Mouse (Mus musculus) adrenal gland, postnatal 36 days (tissue): ENCODE data around the gene Lsm2. TPM values are rescaled to one million over a fixed set of nuclear protein-coding genes. Genes with fewer than 3 reads are reported as not detected.
A peak's percentile ranks its signal among the peaks of the same experiment; 100 is the strongest.
"Not testable (repeated sequence)": the region's sequence is repeated elsewhere in the genome, so short reads cannot be mapped to it uniquely, and the experiment has no call there.

Experiments
- DNase-seq, 2 experiments: peaks; one replicate each; pipeline ENCODE4 v3.0.0; 2021; ENCODE audit warnings: mixed read lengths in 1 of 2
- long read RNA-seq, 2 experiments: library from polyadenylated mRNA; stranded (forward); transcript quantifications; one replicate each; pipeline ENCODE4 v2.0.0; 2021; ENCODE audit warnings: borderline sequencing depth in 2 of 2
- total RNA-seq, 2 experiments: library from RNA; stranded (reverse); gene quantifications; 2 replicates each; pipeline ENCODE4 v1.2.3; 2021

Lsm2 gene
- total RNA-seq, result 10 to 100 TPM; 35.2 to 35.5 TPM
- long read RNA-seq, experiment 1, transcript Lsm2-202 (5 exons, 840 nt), result major isoform, 33 of 37 reads
- long read RNA-seq, experiment 1, partial matches to known transcripts, result 0 of 37 reads
- long read RNA-seq, experiment 1, other reads (novel, unspliced or antisense), result 2 of 37 reads
- long read RNA-seq, experiment 2, transcript Lsm2-202 (5 exons, 840 nt), result major isoform, 15 of 17 reads
- long read RNA-seq, experiment 2, partial matches to known transcripts, result 0 of 17 reads
- long read RNA-seq, experiment 2, other reads (novel, unspliced or antisense), result 0 of 17 reads

DNA sequence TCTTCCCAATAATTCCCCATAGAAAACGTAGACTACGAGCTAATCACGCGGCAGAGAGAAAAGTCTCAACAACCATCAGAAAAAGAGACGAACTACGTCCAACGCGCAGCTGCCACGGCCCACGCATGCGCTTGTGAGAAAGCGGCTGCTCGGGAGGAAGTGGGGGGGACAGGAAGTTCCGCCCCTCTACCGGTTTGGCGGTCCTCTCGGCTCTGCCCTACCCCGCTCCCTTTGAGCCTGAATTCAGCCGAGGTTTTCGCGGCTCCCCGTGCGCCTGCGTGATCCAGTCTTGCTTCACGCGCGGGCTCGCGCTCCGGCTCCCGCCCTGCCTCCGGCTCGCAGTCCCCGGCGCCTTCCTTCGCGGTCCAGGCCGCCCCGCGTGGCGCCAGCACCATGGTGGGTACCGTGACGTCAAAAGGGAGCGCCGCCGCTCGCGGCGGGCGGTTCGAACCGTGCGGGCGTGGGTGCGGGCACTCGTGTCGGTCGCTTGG is at the start of gene Lsm2:
Lsm2 (plus strand) TSS at position 173 of the 491 bp plus-strand sequence.
- peak; percentile 93 to 95 for DNase-seq

DNA sequence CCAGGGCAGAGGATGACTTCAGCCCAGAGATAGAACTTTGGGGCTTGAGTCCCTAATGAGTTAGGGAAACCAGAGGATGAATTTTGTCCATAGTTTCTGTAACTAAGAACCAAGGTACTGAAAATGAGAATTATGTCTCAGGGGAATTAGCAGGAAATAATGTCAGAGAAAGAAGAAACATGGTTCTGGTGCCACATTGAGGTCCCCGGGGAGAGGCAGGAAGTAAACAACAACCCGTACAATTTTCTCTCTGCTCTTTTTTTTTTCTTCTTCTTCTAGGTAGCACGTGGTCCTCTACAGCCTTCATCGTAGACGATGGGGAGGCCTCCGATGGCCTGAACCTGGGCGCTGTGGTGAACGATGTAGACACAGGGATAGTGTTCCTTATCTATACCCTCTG is 49.4 kb upstream of the Lsm2 start:
- DNase-seq, result no peak

DNA sequence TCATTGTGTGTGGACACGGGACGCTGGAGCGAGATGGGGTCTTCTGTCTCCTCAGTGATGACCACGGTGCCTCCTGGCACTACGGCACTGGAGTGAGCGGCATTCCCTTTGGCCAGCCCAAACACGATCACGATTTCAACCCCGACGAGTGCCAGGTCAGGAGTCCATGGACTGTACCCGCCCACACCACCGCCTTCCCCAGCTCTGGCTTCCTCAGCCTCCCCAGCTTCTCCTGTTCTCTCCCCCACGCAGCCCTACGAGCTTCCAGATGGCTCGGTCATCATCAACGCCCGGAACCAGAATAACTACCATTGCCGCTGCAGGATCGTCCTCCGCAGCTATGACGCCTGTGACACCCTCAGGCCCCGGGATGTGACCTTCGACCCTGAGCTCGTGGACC is 47.6 kb upstream of the Lsm2 start:
- no peak for DNase-seq

DNA sequence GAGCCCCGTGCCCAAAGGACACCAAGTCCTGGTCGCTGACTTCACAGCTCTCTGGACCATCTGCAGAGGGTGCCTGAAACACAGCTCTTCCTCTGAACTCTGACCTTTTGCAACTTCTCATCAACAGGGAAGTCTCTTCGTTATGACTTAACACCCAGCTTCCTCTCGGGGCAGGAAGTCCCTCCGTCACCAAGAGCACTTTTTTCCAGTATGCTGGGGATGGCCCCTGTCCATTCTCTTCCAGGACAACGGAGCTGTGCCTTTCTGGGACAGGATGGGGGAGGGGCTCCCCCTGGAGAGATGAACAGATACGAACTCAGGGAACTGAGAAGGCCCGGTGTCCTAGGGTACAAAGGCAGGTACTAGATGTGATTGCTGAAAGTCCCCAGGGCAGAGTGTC is 46.8 kb upstream of the Lsm2 start:
- peak in 1 of 2 experiments; percentile 58 for DNase-seq

DNA sequence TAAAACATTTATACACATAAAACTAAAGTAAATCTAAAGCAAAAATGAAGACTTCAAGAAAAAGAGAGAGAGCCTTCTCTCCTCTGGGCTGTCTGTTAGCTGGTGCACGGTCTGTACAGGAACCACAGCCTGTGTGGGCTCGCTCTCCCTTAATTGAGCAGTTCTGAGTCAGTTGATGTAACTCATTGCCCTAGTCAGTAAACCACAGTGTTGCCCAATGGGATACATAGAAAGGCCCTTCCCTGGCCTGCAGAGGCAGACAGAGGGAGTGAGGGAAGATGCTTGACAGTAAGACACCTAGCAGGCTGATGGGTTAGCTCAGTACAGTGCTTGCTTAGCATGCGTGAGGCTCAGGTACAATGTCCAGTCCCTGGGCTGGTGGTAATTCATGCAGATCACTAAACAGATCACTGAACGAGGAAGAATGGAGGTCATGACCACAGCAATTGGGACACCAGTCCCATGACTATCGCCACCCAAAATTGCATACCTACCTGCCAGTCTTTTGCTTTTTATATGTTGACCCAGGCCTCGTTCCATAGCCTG is 43.6 kb upstream of the Lsm2 start:
- DNase-seq, result no peak

DNA sequence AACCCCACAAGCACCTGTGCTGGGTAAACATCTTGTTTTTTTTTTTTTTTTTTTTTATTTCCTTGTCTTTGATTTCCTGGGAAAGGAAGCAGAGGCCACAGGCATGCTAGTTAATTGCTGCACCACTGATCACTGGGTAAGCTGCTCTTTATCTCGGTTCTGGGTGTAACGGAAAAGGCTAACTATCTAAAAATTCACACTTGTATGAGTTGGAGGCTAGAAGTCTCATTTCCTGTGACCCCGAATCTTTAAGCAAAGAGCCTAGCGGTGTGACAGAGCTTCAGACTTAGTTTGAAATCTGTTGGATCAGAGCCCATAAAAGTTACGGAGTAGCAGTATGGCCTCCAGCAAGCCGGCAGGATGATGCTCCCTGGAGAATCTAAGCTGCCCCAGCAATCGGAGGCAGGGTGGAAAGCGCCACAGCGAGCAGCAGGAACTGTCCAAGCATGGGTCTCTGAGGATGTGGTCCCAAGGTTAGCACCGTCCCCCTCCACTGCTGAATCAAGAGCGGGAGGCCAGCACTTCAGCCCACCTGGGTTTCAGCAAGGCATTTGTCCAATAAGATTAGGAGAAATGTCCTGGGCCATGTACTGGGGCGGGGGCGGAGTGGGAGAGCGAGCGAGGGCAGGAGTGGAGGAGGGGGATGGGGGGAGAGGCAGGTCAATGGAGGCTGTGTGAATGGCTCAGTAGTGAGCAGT is 40.2 kb upstream of the Lsm2 start:
- peak in 1 of 2 experiments; percentile 28 for DNase-seq

DNA sequence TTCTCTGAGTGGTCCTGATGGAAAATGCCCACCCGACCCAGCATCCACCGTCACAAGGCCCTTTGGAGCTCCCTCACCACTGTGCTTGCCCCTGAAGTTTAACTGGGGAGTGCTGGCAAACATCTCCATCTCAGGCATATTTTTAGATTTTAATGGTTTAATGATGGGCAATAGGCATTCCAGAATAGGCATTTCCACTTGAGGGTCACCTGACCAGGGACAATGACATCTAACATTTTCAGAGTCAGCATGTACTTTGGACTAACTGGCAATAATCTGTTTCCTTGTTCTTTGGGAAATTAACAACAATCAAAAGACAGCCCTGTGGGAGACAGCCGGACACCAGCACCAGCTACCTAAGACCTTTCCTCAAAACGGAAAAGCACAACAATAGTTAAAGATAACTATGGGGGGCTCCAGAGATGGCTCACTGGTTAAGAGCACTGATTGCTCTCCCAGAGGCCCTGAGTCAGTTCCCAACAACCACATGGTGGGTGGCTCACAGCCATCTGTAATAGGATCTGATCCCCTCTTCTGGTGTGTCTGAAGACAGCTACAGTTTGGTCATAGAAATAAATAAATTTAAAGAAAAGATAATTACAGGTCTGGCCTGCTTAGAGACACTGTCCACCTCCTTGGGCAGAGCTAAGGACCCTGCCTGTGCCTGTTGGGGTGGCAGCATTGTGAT is 38.4 kb upstream of the Lsm2 start:
- no peak for DNase-seq

DNA sequence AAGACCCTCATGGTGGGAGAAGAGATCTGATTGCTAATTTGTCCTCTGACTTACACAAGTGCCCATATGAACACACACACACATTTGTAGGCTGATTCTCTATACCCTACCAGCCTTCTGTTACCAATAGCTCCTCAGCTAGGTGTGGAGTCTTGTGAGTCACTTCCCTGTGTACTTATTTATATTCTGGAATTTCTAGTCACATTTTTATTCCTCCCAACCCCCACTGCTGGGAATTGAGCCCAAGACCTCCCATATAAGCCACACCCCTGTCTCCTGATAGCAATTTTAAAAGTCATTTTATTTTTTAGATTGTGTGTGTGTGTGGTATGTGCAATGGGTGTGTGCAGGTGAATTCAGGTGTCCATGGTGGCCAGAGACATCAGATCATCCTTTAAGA is 37.3 kb upstream of the Lsm2 start:
- DNase-seq, result no peak

DNA sequence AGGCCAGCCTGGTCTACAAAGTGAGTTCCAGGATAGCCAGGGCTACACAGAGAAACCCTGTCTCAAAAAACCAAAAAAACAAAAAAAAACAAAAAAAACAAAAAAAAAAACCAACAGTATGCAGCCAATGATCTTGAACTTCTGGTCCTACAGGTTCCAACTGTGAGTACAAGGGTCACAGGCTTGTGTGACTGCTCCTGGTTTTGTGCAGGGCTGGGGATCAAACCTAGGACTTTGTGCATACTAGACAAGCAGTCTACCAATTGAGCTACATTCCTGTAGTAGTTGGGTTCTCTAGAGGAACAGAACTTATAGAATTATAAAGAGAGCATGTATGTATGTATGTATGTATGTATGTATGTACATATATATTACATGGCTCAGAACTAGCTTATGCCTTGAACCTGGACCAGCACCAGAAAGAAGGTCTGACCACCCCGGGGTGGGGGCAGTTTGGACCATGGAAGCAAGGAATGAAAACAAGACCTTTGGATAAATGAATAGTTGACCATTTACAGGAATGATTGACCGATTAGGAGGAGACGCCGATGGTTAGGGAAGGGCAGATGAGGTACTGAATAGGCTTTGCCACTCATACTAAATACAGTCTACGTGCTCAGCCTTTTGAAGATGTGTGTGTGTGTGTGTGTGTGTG is 35.0 kb upstream of the Lsm2 start:
- no peak for DNase-seq

DNA sequence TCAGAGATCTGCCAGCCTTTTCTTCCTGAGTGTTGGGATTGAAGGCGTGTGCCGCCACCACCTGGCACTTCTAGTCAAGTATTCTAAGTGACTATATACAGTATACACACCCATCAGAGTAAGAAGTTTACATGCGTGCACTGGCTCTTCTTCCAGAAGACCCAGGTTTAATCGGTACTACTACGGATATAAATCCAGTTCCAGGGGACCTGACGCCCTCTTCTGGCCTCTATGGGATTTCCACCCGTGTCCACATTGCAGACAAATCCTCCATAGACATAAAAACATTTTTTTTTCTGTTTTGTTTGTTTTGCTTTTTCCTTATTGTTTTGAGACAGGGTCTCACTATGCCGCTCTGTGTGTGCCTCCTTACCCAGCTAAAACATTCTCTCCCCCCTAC is 34.1 kb upstream of the Lsm2 start:
- DNase-seq, result peak; percentile 39 to 65

DNA sequence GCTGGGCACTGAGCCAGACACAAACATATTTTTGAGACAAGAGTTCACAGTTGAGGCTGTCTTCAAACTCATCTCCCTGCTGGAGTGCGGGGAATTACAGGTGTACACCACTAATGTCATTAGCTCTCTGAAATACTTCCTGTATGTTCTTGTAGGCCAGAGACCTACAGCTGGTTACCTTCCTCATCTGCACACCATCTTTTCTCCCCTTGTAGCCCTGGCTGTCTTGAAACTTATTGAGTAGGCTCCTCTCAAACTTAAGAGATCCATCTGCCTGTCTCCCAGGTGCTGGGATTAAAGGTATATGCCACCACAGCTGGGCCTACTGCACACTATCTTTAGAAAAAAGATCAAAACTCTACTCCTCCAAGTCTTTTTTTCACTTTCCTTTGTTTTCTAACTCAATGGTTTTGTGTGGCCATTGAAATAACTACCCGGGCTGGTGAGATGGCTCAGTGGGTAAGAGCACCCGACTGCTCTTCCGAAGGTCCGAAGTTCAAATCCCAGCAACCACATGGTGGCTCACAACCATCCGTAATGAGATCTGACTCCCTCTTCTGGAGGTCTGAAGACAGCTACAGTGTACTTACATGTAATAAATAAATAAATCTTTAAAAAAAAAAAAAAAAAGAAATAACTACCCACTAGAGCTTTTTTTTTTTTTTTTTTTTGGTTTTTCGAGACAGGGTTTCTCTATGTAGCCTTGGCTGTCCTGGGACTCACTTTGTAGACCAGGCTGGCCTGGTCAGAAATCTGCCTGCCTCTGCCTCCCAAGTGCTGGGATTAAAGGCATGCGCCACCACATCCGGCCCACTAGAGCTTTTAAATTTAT is 32.7 kb upstream of the Lsm2 start:
- not testable (repeated sequence) for DNase-seq

DNA sequence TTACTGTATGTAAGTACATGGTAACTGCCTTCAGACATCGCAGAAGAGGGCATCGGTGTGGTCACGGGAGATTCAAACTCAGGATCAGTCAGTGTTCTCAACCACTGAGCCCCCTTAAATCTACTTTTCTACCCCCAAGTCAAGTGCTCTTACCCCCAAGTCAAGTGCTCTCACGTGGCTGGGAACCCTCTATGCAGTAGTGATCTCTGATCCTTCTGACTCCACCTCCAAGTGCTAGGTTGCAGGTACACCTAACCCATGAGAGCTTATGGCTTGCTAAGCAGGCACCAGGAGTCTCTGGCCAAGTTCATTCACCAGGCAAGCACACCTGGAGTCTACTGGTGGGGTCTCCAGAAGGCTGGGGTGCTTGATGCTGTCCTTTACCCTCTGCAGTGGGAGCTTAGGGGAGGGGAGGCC is 32.1 kb upstream of the Lsm2 start:
- DNase-seq, result no peak

DNA sequence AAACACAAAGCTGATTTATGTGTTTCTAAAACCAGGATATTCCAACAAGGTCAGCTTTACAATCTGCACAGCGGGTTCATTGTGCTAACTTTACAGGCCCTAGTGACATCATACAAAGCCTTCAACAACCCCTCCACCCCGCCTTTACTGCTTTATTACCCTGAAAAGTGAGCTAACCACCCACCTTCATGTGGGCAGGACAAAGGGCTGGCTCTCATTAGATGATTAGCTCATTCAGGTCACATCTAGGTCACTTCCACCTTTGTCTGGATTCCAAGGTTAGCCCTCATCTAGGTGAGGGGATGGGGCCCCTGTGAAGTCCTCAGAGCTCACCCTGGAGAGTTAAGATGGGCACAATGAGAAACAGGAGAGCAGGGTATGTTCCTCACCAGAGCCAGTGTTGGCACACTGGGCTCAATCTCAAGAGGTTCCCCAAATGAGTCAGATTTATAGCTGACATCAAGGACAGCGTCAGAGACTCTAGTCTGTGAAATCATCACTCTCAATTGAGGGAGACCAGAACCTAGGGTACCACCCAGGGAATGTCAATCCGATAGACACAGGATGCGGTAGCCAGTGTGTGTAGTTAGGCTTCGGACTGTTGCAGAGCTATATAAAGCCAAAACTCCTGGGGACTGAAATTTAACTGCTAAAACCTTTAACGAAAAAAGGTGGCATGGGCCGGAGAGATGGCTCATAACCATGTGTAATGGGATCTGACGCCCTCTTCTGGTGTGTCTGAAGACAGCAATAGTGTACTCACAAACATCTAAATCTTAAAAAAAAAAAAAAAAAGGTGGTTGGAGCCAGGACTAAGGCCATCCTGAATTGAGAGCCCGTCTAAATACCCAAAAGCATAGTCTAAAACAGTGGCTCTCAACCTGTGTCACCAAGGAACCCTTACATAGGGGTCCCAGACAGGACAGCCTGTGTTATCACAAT is 30.9 kb upstream of the Lsm2 start:
- no peak for DNase-seq

DNA sequence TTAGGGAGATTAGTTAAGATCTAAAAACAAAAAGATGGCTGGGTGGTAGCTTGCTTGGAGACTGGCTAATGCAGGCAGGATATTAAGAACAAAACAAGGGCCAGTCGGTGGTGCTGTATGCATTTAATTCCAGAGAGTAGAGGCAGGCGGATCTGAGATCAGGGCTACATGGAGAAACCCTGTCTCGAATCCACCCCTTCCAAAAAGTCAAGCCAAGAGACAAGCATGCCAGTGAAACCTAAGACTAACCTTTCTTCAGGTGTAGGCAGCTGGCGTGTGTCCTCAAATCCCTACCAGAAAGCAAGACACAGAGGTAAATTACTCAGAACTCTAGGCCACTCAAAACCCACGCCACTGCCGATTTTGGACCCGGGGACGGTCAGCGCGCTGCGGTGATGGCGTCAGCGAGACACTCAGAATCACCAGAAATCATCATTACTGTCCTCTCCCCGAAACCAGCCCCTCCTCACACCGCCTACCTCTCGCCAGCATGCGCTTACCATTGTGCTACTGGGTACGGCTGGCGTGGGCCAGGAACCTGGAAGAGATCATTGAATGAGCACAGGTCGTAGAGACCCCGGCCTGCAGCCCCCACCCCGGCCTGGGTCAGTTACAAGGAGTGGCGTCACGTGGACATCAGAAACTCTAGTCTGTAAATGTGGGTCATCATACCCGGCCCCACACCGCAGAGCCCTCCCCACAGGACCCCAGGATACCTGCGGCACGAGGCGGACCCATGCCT is 29.9 kb upstream of the Lsm2 start:
- DNase-seq, result no peak

DNA sequence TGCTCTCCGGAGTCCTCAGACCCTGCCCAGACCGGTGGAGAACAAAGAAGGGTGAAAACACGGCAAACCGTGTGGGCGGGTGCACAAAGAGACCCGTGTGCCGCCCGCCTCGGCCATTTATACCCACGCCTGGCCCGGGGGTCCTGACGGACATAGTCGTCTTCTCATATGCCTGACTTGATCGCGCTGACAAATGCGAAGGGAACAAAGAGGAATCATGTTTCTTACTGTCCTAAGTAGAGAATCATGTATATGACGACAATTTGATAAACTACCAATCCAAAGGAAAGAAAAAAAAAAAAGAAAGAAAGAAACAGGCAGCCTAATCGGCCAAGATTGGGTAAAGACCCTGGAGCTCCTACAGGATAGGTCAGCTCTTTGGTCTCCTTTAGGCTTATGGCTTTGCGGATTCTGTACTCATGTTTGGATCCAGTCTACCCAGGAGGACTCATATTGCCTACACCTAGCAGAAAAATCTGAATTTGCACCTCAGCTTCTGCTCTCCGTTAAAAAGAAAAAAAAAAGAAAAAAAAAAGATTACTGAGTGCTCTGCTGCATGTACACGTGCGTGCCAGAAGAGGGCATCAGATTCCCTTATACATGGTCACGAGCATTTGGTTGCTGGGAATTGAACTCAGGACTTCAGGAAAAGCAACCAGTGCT is 29.2 kb upstream of the Lsm2 start:
- peak; percentile 82 to 83 for DNase-seq

DNA sequence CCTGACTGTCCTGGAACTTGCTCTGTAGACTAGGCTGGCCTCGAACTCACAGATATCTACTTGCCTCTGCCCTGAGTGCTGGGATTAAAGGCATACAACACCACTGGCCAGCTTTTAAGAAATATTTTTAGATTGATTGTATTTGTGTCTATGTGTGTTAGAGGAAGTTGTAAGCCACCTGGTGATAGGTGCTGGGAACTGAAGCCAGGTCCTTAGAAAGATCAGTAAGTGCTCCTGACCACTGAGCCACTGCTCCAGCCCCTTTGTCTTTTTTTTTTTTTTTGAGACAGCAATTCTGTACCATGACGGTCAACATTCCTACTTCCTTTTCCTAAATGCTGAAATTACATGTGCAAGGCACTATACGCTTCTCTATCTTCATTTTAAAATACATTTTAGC is 28.4 kb upstream of the Lsm2 start:
- DNase-seq, result no peak

DNA sequence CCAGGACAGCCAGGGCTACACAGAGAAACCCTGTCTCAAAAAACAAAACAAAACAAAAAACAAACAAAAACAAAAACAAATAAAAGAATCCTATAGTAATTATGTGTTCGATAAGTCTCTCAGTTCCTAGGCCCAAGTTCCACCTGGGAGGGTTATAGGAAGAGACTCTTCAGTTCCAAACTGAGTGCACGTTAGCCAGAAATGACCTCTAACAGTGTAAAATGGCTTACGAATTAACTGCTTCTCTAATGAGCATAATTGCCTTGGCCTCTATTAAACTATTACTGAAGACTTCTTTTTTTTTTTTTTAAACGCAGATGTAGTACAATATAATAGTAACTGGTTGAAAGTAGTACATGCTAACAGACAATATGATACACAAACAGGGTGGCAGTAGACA is 27.8 kb upstream of the Lsm2 start:
- no peak for DNase-seq

DNA sequence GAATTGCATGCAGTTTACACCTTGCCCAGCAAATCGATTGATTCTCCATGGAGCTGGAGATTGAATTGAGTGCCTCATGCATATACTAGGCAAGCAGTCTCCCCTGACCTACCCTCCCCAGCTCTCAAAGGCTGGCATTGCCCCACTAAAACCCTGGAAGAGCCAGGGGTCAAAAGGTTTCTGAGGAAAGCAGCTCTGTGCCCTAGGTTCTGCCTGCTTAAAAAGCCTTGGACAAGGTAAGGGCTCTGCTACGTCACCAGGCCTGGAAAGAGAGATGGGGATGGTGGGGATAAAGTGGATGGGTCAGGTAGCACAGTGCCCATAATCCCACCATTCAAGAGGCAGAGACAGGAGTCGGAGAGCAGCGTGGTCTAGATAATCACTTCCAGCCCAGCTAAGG is 26.8 kb upstream of the Lsm2 start:
- no peak for DNase-seq

DNA sequence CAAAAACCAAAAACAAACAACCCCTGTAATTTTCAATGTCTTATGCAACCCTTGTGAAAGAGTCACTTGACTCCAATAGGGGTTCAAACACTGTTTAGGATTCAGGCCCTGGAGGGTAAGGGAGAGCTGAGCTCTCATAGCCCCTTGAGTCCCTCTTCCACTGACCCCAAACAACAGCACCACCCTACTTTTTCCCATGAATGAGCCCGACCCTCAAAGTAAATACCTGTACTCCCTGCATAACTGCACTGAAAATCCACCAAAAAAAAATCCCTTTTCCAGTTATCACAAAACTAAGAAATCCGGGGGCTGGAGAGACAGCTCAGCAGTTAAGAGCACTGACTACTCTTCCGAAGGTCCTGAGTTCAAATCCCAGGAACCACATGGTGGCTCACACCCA is 25.8 kb upstream of the Lsm2 start:
- DNase-seq, result no peak
